Mouse (Mus musculus) frontal cortex, postnatal 14 days (tissue): ENCODE results near the gene Sepsecs.
"Not testable (repeated sequence)": the region's sequence is repeated elsewhere in the genome, so short reads cannot be mapped to it uniquely, and the experiment has no call there.

Experiments
- DNase-seq, 2 experiments: peaks; one replicate each; pipeline ENCODE4 v3.0.0; 2022; ENCODE audit warnings: low spot score in 2 of 2

The Sepsecs gene

DNA sequence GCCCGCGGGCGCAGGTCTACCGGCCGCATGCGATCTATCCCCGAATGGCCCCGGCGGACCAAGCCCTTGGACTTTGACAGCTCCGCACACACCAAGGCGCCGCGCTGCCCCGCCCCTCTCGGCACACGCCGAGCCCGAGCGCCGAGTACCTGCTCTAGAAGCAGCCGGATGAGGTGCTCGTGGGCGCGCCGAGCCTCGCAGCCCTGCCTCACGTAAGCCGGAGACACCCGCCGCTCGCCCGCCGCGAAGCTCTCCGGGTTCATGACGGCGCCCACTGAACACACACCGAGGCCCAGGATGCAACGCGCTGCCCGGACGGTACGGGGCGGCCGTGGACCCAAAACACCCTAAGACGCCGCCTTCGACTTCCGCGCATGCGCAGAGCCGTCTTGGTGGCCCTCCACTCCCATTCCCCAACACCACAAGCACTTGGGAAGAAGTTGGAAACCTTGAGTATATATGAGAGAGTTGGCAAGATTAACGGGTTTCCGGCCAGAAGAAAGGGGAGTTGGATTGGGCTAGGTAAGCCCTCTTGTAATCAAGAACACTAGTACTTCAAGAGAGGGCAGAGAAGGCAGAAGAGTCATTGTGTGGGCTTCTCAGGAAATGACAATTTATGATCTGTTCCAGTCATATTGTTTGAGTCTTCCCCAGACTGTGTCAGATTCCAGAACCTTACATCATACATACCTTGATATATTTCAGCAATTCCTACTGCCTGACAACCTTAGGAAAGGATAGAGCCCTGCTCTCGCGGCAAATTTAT lies at the start of gene Sepsecs:
Sepsecs (minus strand) TSS at position 283 of the 766 bp plus-strand sequence.
- peak; percentile 85 to 94 for DNase-seq

- DNase-seq, result no peak
These were observed 47.4 kb upstream of the Sepsecs start for GRCm38 (mm10) chr5:52716742-52717448.

- no peak for DNase-seq
These were observed 43.2 kb upstream of the Sepsecs start for GRCm38 (mm10) chr5:52712704-52713103.

GRCm38 (mm10) chr5:52704562-52704961 lies 35.1 kb upstream of the Sepsecs start:
- DNase-seq, result no peak

GRCm38 (mm10) chr5:52697882-52698440 lies 28.5 kb upstream of the Sepsecs start:
- DNase-seq, result not testable (repeated sequence)

GRCm38 (mm10) chr5:52697291-52697690 lies 27.8 kb upstream of the Sepsecs start:
- DNase-seq, result no peak

DNA sequence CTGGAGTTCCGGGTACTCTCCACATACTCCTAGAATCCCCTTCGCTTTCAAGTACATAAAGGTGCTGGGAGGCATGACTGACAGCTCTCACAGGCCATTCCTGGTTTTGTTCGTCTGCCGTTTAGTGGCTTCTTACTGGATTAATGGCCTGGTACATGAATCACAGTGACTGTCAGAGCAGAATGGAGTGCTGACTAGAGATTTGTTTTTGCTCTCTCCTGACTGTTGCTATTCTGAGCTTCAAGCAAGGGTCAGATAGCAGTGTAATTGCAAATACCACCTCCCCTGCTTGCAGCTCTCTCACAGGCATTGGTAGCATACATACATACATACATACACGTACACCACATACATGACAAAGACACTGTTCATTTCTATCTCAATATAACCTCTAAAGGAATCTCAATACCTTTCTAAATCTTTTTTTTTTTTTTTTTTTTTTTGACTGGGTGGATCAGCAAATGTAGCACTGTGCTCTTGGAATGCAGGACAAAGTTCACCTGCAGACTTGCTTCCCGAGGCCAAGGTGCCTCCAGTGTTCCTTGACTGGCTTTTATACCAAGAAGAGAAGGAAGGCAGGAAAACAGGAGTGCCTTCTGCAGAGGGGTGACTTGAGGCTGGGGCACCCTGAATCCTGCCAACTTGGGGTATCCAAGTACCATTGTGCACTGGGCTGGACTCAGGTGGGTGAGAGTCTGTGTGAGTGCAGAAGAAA lies 18.4 kb upstream of the Sepsecs start:
- DNase-seq, result no peak

- no peak for DNase-seq
These were observed 11.6 kb upstream of the Sepsecs start for GRCm38 (mm10) chr5:52681111-52681510.

- no peak for DNase-seq
These were observed 10.7 kb upstream of the Sepsecs start for GRCm38 (mm10) chr5:52680191-52680590.

DNA sequence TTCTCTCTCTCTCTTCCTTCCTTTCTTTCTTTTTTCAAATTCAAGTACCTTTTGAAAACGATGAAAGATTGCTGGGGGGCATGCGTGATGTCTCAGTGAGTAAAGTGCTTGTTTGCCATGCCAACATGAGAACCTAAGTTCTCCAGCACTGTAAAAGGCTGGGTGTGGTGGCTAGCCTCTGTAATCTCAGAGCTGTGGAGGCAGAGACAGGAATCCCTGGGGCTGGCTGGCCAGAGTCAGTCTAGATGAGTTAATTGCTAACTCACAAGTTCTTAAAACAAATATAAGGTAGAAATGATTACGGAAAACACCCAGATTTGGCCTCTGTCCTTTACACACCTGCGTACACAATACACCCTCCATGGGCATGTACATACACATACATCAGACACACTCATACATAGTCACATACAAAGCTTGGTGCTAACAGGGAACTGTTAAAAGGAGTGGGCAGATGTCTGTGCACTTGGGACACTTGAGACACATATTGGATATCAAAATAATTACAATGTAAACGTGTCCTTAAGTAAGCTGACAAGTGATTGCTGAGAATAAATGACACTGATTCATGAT lies 9.1 kb upstream of the Sepsecs start:
- no peak for DNase-seq

- no peak for DNase-seq
These were observed 7.6 kb upstream of the Sepsecs start for GRCm38 (mm10) chr5:52677126-52677525.

GRCm38 (mm10) chr5:52674384-52675069 lies 5.0 kb upstream of the Sepsecs start:
- DNase-seq, result no peak

DNA sequence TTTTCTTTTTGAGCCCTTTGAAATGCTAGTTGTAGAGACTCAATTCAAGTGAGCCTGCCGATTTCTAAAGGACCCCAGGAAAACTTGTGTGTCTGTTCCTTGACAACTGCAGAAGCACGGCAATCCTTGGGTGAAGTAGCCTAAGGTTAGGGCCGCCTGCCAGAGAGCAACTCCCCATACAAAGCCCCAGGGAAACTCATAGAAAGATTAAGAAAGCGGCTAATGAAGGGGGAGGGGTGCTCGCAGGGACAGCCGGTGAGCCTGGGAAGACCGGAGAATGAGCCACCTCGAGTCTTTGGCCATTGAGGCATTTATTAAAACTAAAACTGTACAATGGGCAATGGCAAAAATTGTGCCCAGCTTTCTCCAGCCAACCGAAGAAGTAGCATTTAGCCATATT lies 3.8 kb upstream of the Sepsecs start:
- DNase-seq, result no peak

DNA sequence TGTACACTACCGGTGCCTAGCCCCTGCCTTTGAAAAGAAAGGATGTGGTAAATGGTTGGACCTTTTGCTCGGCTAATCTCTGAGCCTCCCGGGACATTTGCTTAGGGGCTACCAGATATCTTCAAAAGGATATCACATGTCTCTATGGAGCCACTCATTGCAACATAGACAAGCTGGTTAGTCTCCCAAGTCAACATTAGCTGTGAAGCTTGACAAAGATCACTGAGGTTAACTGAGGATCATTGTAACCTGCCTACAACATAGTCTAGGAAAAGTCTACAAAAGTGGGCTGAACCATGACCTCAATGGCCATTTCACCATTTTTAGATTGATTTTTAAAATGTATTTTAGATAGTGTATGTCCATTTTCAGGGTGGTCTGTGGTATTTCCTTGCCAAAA lies 1.2 kb upstream of the Sepsecs start:
- DNase-seq, result no peak

- DNase-seq, result no peak
These were observed 2.7 kb downstream of the Sepsecs start for GRCm38 (mm10) chr5:52666766-52667165.

GRCm38 (mm10) chr5:52657957-52658356 lies 11.6 kb downstream of the Sepsecs start:
- DNase-seq, result no peak

DNA sequence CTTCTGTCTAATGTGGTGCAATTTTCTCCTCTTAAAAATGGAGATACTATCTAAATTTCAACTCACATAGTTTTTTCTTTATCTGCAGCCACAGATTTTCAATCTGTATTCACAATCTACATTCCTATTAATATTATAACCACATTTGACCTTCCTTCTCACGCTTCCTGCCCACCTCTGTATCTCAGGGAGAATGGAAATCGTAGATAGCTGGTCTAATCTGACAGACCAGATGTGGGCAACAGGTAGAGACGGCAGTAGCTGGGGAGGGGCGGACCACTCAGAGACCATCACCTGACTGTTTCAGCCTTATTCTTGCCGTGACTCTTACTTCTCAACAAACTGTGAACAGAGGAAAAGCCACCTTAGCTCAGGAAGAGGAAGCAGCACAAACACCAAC lies 12.2 kb downstream of the Sepsecs start:
- no peak for DNase-seq

DNA sequence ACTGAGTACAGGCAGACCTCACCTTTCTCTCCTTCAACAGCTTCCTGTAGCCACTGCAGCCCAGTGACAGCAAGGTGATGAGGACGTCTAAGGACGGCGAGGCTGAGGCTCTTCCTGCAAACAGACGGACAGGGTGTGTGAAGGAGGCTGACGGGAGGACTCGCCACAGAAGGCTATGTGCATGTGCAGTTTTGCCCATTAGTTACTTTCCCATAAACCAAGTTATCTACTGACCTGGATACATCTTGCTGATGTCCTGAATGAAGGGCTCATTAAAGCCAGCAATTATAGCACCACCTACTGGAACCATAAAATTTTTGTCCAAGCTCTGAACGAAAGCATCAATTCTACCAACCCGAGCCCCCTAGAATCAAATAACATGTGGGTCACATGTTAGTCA lies 13.5 kb downstream of the Sepsecs start:
- no peak for DNase-seq

DNA sequence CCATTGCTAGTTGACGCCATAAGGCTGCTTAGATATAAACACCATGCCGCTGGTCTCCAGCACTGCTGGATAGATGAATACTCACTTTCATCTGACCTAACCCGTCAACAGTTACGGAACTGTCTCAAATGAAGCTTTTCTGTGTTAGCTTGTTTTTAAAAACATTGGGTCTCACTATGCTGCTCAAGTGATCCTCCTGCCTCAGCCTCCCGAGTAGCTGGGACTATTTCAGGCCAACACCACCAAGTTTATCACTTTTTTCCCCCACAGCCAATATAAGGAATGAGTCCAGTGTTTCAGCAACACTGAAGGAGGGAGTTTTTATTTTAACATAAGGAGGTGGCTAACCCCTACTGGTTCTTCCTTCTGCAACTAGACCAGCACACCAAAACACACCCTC lies 14.5 kb downstream of the Sepsecs start:
- DNase-seq, result no peak

DNA sequence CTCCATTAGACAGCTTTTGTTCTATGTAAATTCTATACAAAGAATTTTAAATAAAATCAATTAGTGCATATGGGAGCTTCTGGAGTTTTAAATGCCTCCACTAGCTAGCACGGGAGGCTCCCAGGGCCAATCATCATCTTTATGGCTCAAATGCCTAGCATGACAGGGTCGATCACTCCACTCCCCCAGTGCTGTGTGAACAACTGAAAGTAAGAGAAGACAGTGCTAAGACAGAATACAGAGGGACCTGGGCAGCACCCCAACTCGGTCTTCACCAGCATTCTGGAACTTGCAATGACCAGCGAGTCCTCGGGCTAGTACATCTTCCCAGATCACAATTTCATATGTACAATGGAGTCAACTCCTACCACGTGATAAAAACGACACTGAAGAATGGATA lies 16.9 kb downstream of the Sepsecs start:
- DNase-seq, result no peak

GRCm38 (mm10) chr5:52652086-52652485 lies 17.4 kb downstream of the Sepsecs start:
- no peak for DNase-seq
